Mouse (Mus musculus): ENCODE results near the gene Inpp4a.

Gene Inpp4a

DNA sequence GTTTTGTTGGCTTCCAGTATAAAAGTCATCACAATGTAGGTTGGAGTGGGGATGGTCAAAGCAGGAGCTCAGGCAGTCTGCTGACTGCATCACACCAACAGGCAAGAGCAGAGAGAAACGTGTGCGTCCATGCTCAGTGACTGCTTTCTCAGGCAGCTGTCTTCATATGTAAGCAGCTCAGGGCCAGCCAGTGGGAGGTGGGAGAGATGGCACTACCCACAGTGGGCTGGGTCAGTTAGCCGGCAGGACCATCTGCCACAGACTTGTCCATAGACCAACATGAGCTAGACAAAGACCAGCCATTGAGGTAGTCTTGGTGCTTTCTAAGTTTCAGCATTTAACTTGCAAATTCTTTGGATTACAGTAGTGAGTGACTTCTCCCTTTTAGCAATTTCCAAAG, 56.6 kb downstream of the Inpp4a start:
- no peak for DNase-seq (ENCODE audit: low spot score)

- no peak for DNase-seq (ENCODE audit: low spot score)
Measured at GRCm38 (mm10) chr1:37357173-37357572, 57.5 kb downstream of the Inpp4a start.

DNA sequence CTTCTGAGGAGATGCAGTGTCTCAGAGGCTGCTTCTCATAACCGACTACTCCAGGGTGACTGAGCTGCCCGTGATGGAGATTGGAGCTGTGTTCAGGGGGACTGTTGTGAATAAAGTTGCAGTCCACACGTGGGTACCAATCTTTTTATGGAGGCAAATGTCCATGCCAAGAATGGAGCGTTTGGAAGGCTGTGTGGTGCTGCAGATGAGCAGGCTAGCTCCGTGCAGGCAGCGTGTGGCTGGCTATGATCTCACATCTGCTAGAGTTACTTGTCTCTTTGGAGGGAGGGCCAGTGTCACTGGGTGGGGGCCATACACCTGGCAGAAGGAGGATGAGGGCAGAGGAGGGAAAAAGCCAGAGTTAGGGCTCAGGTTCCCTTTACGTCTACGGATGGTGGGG, 59.0 kb downstream of the Inpp4a start:
- no peak for DNase-seq (ENCODE audit: low spot score)

- no peak for DNase-seq (ENCODE audit: low spot score)
Measured at GRCm38 (mm10) chr1:37359395-37360092, 59.9 kb downstream of the Inpp4a start.

GRCm38 (mm10) chr1:37360781-37361180, 61.1 kb downstream of the Inpp4a start:
- no peak for DNase-seq (ENCODE audit: low spot score)

GRCm38 (mm10) chr1:37362721-37363120, 63.1 kb downstream of the Inpp4a start:
- no peak for DNase-seq (ENCODE audit: low spot score)

- no peak for DNase-seq (ENCODE audit: low spot score)
Measured at GRCm38 (mm10) chr1:37368125-37368524, 68.5 kb downstream of the Inpp4a start.

DNA sequence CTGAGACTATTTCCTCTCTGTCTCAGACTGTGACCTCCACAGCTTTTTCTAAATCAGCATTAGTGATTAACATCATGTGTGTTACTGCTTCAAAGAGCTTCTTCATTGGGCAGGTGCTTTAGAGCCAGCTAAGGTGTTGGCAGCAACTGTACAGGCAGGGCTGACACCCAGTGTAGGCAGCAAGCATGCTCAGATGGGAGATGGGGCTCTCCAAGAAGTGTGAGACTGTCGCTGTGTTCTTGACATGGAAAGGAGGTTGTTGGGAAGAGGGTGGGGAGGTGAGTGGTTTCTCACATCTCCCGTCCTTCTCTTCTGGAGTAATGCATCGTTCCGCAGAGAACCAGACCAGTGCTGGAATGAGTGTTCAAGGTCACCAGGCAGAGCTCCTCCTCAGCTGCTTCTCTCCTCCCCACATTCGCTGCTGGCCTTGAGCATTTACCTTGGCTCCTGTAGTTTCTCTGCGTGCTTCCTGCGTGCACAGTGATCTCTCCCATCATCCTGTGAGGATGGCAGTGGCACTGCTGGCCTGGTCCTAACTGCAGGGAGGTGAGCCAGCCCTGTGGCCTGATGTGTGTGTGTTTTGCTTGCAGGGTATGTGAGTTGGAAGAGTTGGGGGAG, 69.2 kb downstream of the Inpp4a start:
- no peak for DNase-seq (ENCODE audit: low spot score)

DNA sequence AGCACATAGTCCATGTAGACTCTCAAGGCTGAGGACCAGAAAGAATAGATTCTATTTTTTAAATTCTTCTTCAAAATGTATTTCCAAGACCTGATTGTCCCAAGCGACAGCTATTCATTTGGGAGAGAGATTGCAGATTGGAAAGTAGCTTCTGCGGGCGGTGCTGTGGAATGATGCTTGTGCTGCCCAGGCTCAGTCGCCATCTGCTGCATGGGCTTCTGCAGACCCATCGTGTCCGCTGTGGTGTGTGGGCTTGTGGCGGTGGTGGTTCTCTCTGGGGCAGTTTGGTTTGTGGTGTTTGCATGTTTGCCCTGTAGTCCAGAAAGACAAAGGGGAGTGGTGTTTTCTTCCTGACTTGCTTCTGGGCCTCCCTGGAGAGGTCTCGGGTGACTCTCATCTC, 76.5 kb downstream of the Inpp4a start:
- no peak for DNase-seq (ENCODE audit: low spot score)

DNA sequence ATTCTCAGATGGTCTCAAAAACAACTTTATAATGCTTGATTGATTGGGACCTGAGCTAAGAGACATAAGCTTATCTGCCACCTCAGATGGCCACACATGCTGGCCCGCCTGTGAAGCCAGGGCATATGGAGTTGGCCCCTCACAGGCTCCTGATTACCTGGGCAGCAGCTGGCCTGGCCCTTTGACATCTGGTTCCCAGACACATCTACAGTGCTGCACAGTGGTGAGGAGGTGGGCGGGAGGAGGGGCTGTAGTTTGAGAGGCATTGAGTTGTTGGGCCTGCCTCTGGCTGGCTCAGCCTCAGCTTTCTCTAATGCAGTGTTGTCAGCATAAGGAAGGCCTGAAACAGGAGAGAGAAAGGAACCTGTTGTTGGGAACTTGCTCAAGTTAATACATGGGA, 77.1 kb downstream of the Inpp4a start:
- no peak for DNase-seq (ENCODE audit: low spot score)

DNA sequence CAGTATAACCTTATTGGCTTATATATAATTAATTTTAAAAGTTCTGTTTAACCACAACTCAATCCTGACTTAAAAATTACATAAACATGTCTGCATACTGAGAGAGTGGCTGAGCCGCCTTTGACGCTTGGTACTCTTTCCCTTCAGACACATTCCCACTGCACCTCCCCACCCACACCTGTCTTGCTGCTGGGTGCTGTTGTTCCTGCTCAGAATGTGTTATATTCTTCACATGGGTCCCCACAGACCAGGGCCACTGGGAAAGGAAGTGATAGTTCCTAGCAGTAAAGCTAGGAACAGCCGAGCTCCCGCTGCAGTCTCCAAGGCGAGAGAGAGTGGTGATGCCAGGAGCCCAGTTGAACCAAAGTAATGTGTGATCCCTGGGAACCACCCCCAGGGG, 78.4 kb downstream of the Inpp4a start:
- no peak for DNase-seq (ENCODE audit: low spot score)

DNA sequence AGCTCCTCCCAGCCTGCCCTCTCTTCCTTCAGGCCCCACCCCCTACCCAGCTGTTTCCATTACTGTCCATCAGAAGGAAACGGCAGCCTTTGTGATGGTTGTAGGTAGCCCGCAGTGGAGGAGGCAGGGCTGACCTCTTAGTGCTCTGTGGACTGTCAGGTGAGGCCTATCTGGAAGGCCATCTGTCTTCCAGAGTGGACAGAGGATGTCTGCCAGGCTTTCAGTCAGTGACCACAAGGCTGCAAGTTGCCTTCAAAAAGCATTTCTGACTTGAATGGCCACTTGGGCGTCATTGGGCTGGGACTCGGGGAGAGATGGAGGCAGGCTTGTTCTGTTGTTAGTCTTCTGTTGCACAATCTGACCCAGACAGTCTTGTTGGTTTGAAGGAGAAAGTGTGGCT, 79.9 kb downstream of the Inpp4a start:
- DNase-seq (ENCODE audit: low spot score), result no peak

DNA sequence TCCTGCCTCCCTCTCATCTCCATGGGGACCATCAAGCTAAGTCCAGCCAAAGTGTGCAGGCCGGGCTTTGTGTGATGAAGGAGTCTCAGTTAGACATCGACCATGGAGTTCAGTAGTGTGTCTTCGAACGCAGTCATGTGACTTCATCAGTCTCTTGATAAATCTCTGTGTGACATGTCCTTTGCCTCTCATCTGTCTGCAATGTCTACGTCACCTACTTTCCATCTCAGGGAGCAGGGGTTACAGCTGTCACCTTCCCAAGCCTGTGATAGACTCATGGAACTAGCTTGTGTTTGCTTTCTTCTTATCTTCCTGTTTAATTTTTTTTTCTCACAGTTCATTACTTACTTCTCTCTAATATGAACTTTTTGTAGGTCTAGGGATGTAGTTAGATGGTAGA, 81.2 kb downstream of the Inpp4a start:
- no peak for DNase-seq (ENCODE audit: low spot score)

GRCm38 (mm10) chr1:37384304-37384703, 84.6 kb downstream of the Inpp4a start:
- DNase-seq (ENCODE audit: low spot score), result no peak

- DNase-seq (ENCODE audit: low spot score), result no peak
Measured at GRCm38 (mm10) chr1:37386448-37386971, 86.8 kb downstream of the Inpp4a start.

DNA sequence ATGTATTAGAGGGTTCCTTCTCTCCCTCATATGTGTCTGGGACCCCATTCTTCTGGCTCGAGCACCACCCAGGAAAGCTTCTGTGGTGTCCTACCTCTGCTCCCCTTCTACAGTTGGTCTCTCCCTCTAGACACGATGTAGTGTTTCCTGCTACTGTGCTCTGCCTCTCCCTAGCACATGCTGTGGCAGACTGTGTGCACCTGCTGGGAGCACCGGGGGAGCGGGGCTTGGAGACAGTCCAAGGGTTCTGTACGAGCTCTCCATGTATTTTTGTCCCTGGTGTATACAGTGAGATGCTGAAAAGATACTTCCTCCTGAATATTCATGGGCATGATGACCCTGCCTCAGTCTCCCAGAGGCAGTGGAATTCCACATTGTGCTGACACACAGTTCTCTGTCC, 93.5 kb downstream of the Inpp4a start:
- no peak for DNase-seq (ENCODE audit: low spot score)

GRCm38 (mm10) chr1:37396481-37396880, 96.8 kb downstream of the Inpp4a start:
- no peak for DNase-seq (ENCODE audit: low spot score)

DNA sequence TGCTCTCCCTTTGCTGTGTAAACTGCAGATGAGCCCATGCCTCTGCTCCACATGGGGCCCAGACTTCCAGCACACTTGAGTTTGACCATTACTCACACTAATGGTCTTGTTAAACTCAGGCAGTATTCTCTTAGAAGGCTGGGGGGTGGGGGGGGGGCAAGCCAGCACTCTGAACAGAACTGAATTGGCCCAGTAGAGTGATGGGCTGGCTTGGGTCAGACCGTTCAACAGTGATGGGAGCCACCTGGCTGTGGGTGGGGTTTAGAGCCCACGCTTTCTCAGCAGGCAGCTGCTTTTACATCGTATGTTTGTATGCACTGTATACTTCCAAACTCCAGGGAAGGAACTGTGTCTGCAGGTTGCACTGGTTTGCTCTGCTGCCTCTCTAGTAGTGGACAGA, 99.3 kb downstream of the Inpp4a start:
- DNase-seq (ENCODE audit: low spot score), result no peak

- no peak for DNase-seq (ENCODE audit: low spot score)
Measured at GRCm38 (mm10) chr1:37399734-37400133, 100.1 kb downstream of the Inpp4a start.

- peak; percentile 53 for DNase-seq (ENCODE audit: low spot score)
Measured at GRCm38 (mm10) chr1:37401687-37402086, 102.0 kb downstream of the Inpp4a start.

DNA sequence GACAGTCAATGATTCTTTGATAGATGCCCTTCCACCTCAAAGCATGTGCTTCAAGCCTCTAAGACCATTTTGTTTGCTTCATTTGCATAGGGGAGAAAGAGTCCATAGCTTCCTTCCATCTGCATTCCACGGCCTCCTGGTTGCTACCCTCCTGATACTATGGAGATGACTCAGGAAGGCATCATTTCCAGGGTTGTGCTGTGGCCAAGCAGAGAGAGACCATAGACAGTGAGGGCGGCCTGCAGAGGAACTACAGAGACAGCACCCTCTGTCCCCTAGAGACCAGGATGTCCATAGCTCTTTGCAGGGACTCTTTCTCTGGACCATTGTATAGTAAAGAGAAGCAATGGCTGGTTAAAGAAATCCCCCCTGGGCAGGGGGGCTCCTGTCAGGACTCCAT, 105.5 kb downstream of the Inpp4a start:
- no peak for DNase-seq (ENCODE audit: low spot score)

- no peak for DNase-seq (ENCODE audit: low spot score)
Measured at GRCm38 (mm10) chr1:37407228-37407627, 107.6 kb downstream of the Inpp4a start.

DNA sequence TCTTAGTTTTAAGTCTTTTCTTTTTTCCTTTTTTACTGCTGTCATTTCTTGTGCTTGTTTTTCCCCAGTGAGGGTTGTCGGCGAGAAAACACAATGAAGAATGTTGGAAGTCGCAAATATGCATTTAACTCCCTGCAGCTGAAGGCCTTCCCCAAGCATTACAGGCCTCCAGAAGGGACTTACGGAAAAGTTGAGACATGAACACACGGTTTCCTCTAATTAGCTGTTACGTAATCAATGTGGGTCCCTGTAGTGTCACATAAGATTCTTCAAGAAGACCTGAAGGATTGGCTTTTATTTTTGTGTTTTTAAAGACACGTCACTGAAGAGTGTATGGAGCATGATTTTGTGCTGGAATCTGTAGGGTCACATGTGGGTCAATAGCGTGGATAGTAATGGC, 108.4 kb downstream of the Inpp4a start:
- DNase-seq (ENCODE audit: low spot score), result no peak

GRCm38 (mm10) chr1:37408678-37409077, 109.0 kb downstream of the Inpp4a start:
- no peak for DNase-seq (ENCODE audit: low spot score)

Data from ovary, postnatal 14 days (tissue).